ENCODE assay signal across 10 mouse cellular contexts in the genomic region with DNA sequence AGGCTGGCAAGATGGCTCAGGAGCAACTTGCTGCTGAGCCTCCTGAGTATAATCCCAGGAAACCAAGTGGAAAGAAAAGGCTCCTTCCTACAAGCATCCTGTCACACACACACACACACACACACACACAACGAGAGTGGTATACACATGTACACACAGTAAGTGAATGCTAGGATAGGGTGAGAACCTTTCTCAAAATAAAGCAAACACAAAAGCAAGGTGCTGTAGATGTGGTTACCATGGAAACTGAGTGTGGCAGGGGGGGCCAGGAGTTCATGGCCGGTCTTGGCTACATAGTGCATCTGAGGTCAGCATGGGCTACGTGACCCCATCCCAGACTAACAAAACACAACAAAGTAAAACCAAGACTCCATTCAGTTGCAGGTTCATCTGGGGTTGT. TPM values are rescaled to one million over a fixed set of nuclear protein-coding genes. Genes with fewer than 3 reads are reported as not detected.
DNase-seq lines count a peak whose midpoint lies in the region; ATAC-seq and TF ChIP-seq lines count a peak whose summit lies in the region.
"Had no signal": no experiment of that assay in that cellular context is flagged by ENCODE, and none has a peak within 500 bp of the region (broad histone marks: within the 10 kb centered on the region; RNA-seq: fewer than 3 reads in every experiment).

No protein-coding gene starts in this region.

- WGBS in heart, postnatal 0 days: 75% methylated on average over 3 of the region's 3 CpGs
- WGBS in liver, postnatal 0 days (ENCODE audit: insufficient replicate concordance): 55% methylated on average over 3 of the region's 3 CpGs

- peak overlapping the region; percentile 60 for H3K4me2 ChIP-seq in heart, postnatal 0 days (ENCODE audit: low read depth, low read length)
- H3K4me2 ChIP-seq in liver, postnatal 0 days (ENCODE audit: low read depth, low read length): peak overlapping the region; percentile 85; the same call in 1 of the 2 replicates

- H3K4me1 ChIP-seq in heart, postnatal 0 days (ENCODE audit: control insufficient read depth, insufficient read depth): peaks cover 10% of the 10 kb centered on the region; the same call in 1 of the 2 replicates
- peaks cover 16% of the 10 kb centered on the region for H3K4me1 ChIP-seq in liver, postnatal 0 days (ENCODE audit: insufficient read depth)

- no peaks in the 10 kb centered on the region for H3K9me3 ChIP-seq in heart, postnatal 0 days (replicated peaks; ENCODE audit: control insufficient read depth, low read length)
- no peaks in the 10 kb centered on the region for H3K9me3 ChIP-seq in liver, postnatal 0 days (ENCODE audit: low read length)

- H3K4me3 ChIP-seq in layer of hippocampus, adult 2 months: no peak overlapping the region
- peak overlapping the region; percentile 66 for H3K4me3 ChIP-seq in heart, postnatal 0 days (ENCODE audit: low read depth, low read length)
- H3K4me3 ChIP-seq in liver, postnatal 0 days (ENCODE audit: low read depth, low read length): no peak overlapping the region

- peak overlapping the region; percentile 54; the same call in 1 of the 2 replicates for H3K27ac ChIP-seq in layer of hippocampus, adult 2 months
- peak overlapping the region; percentile 71 for H3K27ac ChIP-seq in heart, postnatal 0 days (ENCODE audit: low read depth)
- H3K27ac ChIP-seq in liver, postnatal 0 days (ENCODE audit: low read depth): no peak overlapping the region

- no peaks in the 10 kb centered on the region for H3K27me3 ChIP-seq in heart, postnatal 0 days (ENCODE audit: control insufficient read depth, insufficient read depth, low read length)
- H3K27me3 ChIP-seq in liver, postnatal 0 days (ENCODE audit: insufficient read depth, low read length): no peaks in the 10 kb centered on the region

- no peak for ATAC-seq in CD4-positive, CD25-positive, alpha-beta regulatory T cell, adult 4 months
- ATAC-seq in heart, postnatal 0 days (ENCODE audit: insufficient read depth, low read depth): no peak
- no peak for ATAC-seq in liver, postnatal 0 days
- ATAC-seq in erythroid progenitor cell, adult 5-6 weeks (replicated peaks; ENCODE audit: low FRiP score, poor library complexity, severe bottlenecking): no peak
- ATAC-seq in cerebellum, adult (ENCODE audit: insufficient number of reproducible peaks, low FRiP score, low TSS enrichment): no peak

- no peak for TF ChIP-seq EP300 in heart, postnatal 0 days (IDR thresholded peaks at IDR 0.05; ENCODE audit: low read depth)
- no peak for TF ChIP-seq EP300 in liver, postnatal 0 days (IDR thresholded peaks at IDR 0.05; ENCODE audit: low read depth)

- H3K36me3 ChIP-seq in heart, postnatal 0 days (replicated peaks; ENCODE audit: control insufficient read depth, insufficient read depth, low read length): no peaks in the 10 kb centered on the region
- no peaks in the 10 kb centered on the region for H3K36me3 ChIP-seq in liver, postnatal 0 days (replicated peaks; ENCODE audit: insufficient read depth, low read length)

- TF ChIP-seq CTCF in layer of hippocampus, adult 2 months (conservative IDR thresholded peaks at IDR 0.05): no peak
- no peak for TF ChIP-seq CTCF in heart, postnatal 0 days (IDR thresholded peaks at IDR 0.05; ENCODE audit: low read depth)
- TF ChIP-seq CTCF in liver, postnatal 0 days (IDR thresholded peaks at IDR 0.05; ENCODE audit: low read depth): no peak

- 0 out of 2 replicates have a peak overlapping the region, but pooled peaks have one; percentile 9 for H3K9ac ChIP-seq in heart, postnatal 0 days (replicated peaks; ENCODE audit: low read depth, low read length)
- H3K9ac ChIP-seq in liver, postnatal 0 days (replicated peaks): no peak overlapping the region

- DNase-seq in CD4-positive, CD25-positive, alpha-beta regulatory T cell, adult 2 months (ENCODE audit: low read depth, low spot score): peak; percentile 17
- no peak for DNase-seq in layer of hippocampus, adult 2 months (ENCODE audit: low spot score in 2 of 2)
- DNase-seq in layer of hippocampus, postnatal 25 days (ENCODE audit: extremely low spot score in 1 of 2, low spot score in 1 of 2): no peak
- no peak for DNase-seq in heart, postnatal 0 days (ENCODE audit: low spot score)
- no peak for DNase-seq in liver, postnatal 0 days
- DNase-seq: cerebellum, adult 11 months; right cerebral cortex, postnatal 4 days had no signal

RNA-seq across cellular contexts. Expression of gene Dock6, which starts 1.4 kb away (rescaled TPM):
- 1 to 10 TPM in 1 of 2 experiments, under 1 TPM in 1; 0.61 to 1.4 TPM for polyA plus RNA-seq in CD4-positive, CD25-positive, alpha-beta regulatory T cell, adult 4 months (2017; shearing (Covaris generic))
- 10 to 100 TPM; 12.2 to 13.6 TPM for total RNA-seq in layer of hippocampus, adult 2 months (2021)
- 10 to 100 TPM; 13.1 to 18.4 TPM for total RNA-seq in layer of hippocampus, postnatal 25 days (2021)
- total RNA-seq in heart, postnatal 0 days (2014; rRNA removed; ENCODE audit: low replicate concordance): 38.5 and 65.3 TPM in 2 replicates
- 19.1 and 22.7 TPM in 2 replicates for polyA plus RNA-seq in heart, postnatal 0 days (2015; fragmentation: Nextera tagmentation; extraction: Ambion mirVana)
- polyA plus RNA-seq in liver, postnatal 0 days (2015; fragmentation: Nextera tagmentation; extraction: Ambion mirVana): 3.6 and 4.1 TPM in 2 replicates
- 2.9 TPM in 1 of 2 replicates, not detected in the other for total RNA-seq in erythroid progenitor cell, adult 5-6 weeks (2015; ENCODE audit: low replicate concordance)
- total RNA-seq in erythroid progenitor cell, adult 5-6 weeks (2017; ENCODE audit: low replicate concordance): 0.26 TPM in 1 of 2 replicates, not detected in the other

RNA-seq across cellular contexts. Expression of gene Angptl8, which starts 15.8 kb away (rescaled TPM):
- not detected for polyA plus RNA-seq in CD4-positive, CD25-positive, alpha-beta regulatory T cell, adult 4 months (2017; shearing (Covaris generic))
- total RNA-seq in layer of hippocampus, adult 2 months (2021): not detected
- not detected for total RNA-seq in layer of hippocampus, postnatal 25 days (2021)
- not detected in 2 replicates for total RNA-seq in heart, postnatal 0 days (2014; rRNA removed; ENCODE audit: low replicate concordance)
- 0.55 and 0.69 TPM in 2 replicates for polyA plus RNA-seq in heart, postnatal 0 days (2015; fragmentation: Nextera tagmentation; extraction: Ambion mirVana)
- 74.6 and 75.7 TPM in 2 replicates for polyA plus RNA-seq in liver, postnatal 0 days (2015; fragmentation: Nextera tagmentation; extraction: Ambion mirVana)
- not detected in 2 replicates for total RNA-seq in erythroid progenitor cell, adult 5-6 weeks (2015; ENCODE audit: low replicate concordance)
- not detected in 2 replicates for total RNA-seq in erythroid progenitor cell, adult 5-6 weeks (2017; ENCODE audit: low replicate concordance)

RNA-seq across cellular contexts. Expression of gene Kank2, which starts 52.5 kb away (rescaled TPM):
- not detected for polyA plus RNA-seq in CD4-positive, CD25-positive, alpha-beta regulatory T cell, adult 4 months (2017; shearing (Covaris generic))
- total RNA-seq in layer of hippocampus, adult 2 months (2021): 1 to 10 TPM; 7.0 to 8.4 TPM
- total RNA-seq in layer of hippocampus, postnatal 25 days (2021): 1 to 10 TPM; 6.3 to 7.4 TPM
- total RNA-seq in heart, postnatal 0 days (2014; rRNA removed; ENCODE audit: low replicate concordance): 78.5 and 92.4 TPM in 2 replicates
- polyA plus RNA-seq in heart, postnatal 0 days (2015; fragmentation: Nextera tagmentation; extraction: Ambion mirVana): 10.3 and 10.9 TPM in 2 replicates
- polyA plus RNA-seq in liver, postnatal 0 days (2015; fragmentation: Nextera tagmentation; extraction: Ambion mirVana): 2.8 and 3.7 TPM in 2 replicates
- not detected in 2 replicates for total RNA-seq in erythroid progenitor cell, adult 5-6 weeks (2015; ENCODE audit: low replicate concordance)
- 0.51 TPM in 1 of 2 replicates, not detected in the other for total RNA-seq in erythroid progenitor cell, adult 5-6 weeks (2017; ENCODE audit: low replicate concordance)

Comparison
In these comparisons a context has a peak if more than half of its experiments do, and no peak if none do; other contexts are left out.
1. RNA of gene Kank2, which starts 52.5 kb away (total RNA-seq): 78.5 to 92.4 TPM in heart, postnatal 0 days, 7.0 to 8.4 TPM in layer of hippocampus, adult 2 months and 6.3 to 7.4 TPM in layer of hippocampus, postnatal 25 days; 0.51 TPM in erythroid progenitor cell, adult 5-6 weeks; every median in the first group is over 4 times any median in the second.